Comparison of ENCODE assay signal across 34 mouse cellular contexts in the genomic region with DNA sequence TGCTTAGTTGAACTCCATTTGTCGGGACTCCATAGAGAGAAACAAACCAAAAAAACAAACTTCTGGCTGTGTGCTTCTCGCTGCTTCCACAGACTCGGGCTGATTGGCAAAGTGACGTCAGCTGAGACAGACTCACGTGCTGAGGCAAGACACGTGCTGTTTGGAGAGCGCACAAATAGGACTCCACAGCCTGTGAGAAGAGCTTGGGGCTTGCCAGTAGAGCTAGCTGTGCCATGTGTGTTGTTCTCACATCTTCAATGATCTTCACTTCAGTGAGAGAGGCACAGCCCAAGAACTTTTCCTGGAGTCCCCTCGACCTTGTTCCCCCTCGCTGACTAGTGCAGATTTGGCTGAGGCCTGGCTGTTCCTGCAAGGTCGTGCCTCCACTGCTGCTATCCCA.
"Had no signal": no experiment of that assay in that cellular context is flagged by ENCODE, and none has a peak within 500 bp of the region (broad histone marks: within the 10 kb centered on the region; RNA-seq: fewer than 3 reads in every experiment).

No protein-coding gene starts in this region.

- H3K27me3 ChIP-seq: heart, embryonic 12.5 days; heart, embryonic 13.5 days; heart, embryonic 15.5 days; hindbrain, embryonic 12.5 days; hindbrain, embryonic 13.5 days; hindbrain, embryonic 15.5 days; intestine, embryonic 15.5 days; kidney, embryonic 15.5 days had no signal

- ATAC-seq: hindbrain, embryonic 16.5 days; hindbrain, postnatal 0 days; inflammation-experienced regulatory T-cells, adult 6 months; intestine, embryonic 15.5 days; intestine, embryonic 16.5 days; intestine, postnatal 0 days had no signal

- H3K4me2 ChIP-seq: heart, embryonic 12.5 days; heart, embryonic 13.5 days; heart, embryonic 15.5 days; hindbrain, embryonic 12.5 days; hindbrain, embryonic 13.5 days; hindbrain, embryonic 14.5 days; hindbrain, embryonic 15.5 days; intestine, embryonic 15.5 days; kidney, embryonic 15.5 days had no signal

- DNase-seq: heart, postnatal 10 days; heart, postnatal 14 days; heart, postnatal 36 days; heart, postnatal 4 days; kidney, adult 11 months; kidney, adult 18-20 months; kidney, adult 2 months; kidney, adult 8-10 months; kidney, adult 9 months; kidney, postnatal 10 days; kidney, postnatal 14 days; kidney, postnatal 25 days; kidney, postnatal 36 days; kidney, postnatal 4 days; layer of hippocampus, adult 9-11 months; layer of hippocampus, postnatal 36 days had no signal

- H3K27ac ChIP-seq: heart, embryonic 13.5 days; heart, embryonic 15.5 days; hindbrain, embryonic 10.5 days; hindbrain, embryonic 12.5 days; hindbrain, embryonic 13.5 days; hindbrain, embryonic 14.5 days; hindbrain, embryonic 15.5 days; hindbrain, postnatal 0 days; intestine, embryonic 15.5 days; kidney, embryonic 15.5 days; kidney, postnatal 0 days; layer of hippocampus, adult 2 months; left cerebral cortex, adult 2 months had no signal

- H3K9ac ChIP-seq: heart, embryonic 12.5 days; heart, embryonic 13.5 days; heart, embryonic 15.5 days; hindbrain, embryonic 12.5 days; hindbrain, embryonic 13.5 days; hindbrain, embryonic 14.5 days; hindbrain, embryonic 15.5 days; intestine, embryonic 15.5 days; kidney, embryonic 15.5 days had no signal

- H3K4me1 ChIP-seq: heart, embryonic 12.5 days; heart, embryonic 13.5 days; heart, embryonic 15.5 days; hindbrain, embryonic 10.5 days; hindbrain, embryonic 12.5 days; hindbrain, embryonic 13.5 days; hindbrain, embryonic 15.5 days; intestine, embryonic 15.5 days; kidney, embryonic 15.5 days had no signal

- H3K4me3 ChIP-seq: heart, embryonic 12.5 days; heart, embryonic 13.5 days; heart, embryonic 15.5 days; hindbrain, embryonic 10.5 days; hindbrain, embryonic 12.5 days; hindbrain, embryonic 13.5 days; hindbrain, embryonic 15.5 days; intestine, embryonic 15.5 days; kidney, embryonic 15.5 days; layer of hippocampus, adult 2 months; left cerebral cortex, adult 2 months had no signal

- H3K9me3 ChIP-seq: heart, embryonic 12.5 days; heart, embryonic 13.5 days; heart, embryonic 15.5 days; hindbrain, embryonic 10.5 days; hindbrain, embryonic 12.5 days; hindbrain, embryonic 13.5 days; hindbrain, embryonic 15.5 days; intestine, embryonic 15.5 days; kidney, embryonic 15.5 days had no signal

- H3K36me3 ChIP-seq: heart, embryonic 12.5 days; heart, embryonic 13.5 days; heart, embryonic 15.5 days; hindbrain, embryonic 10.5 days; hindbrain, embryonic 12.5 days; hindbrain, embryonic 13.5 days; hindbrain, embryonic 15.5 days; intestine, embryonic 15.5 days; kidney, embryonic 15.5 days had no signal
